Mouse (Mus musculus): ENCODE data around the gene Fam160a1. TPM values are rescaled to one million over a fixed set of nuclear protein-coding genes. Genes with fewer than 3 reads are reported as not detected.
A peak's percentile ranks its signal among the peaks of the same experiment; 100 is the strongest.

Fam160a1 gene
- polyA plus RNA-seq, 1 experiment from 2014 or later, result 8.9 TPM

- no peak for ATAC-seq (ENCODE audit: low FRiP score, low TSS enrichment)
- Histone ChIP-seq H3K27me3 (ENCODE audit: control insufficient read depth, insufficient read depth, low read length) (no peaks in the 10 kb centered on the region), H3K4me2 (replicated peaks; ENCODE audit: low read depth) (no peak overlapping the region), H3K9me3 (ENCODE audit: control insufficient read depth, low read length) (no peaks in the 10 kb centered on the region), H3K36me3 (ENCODE audit: control insufficient read depth, insufficient read depth, low read length) (no peaks in the 10 kb centered on the region), H3K4me3 (ENCODE audit: low read depth, low read length) (no peak overlapping the region), H3K27ac (replicated peaks) (no peak overlapping the region), H3K9ac (ENCODE audit: low read length) (no peak overlapping the region), H3K4me1 (replicated peaks; ENCODE audit: control insufficient read depth, insufficient read depth) (no peaks in the 10 kb centered on the region)
- 82% methylated on average over 4 of the region's 4 CpGs for WGBS
- TF ChIP-seq EP300 (optimal IDR thresholded peaks at IDR 0.05) (no peak), CTCF (IDR thresholded peaks at IDR 0.05; ENCODE audit: low read depth) (no peak)
- DNase-seq (ENCODE audit: low spot score), result no peak
Measured at GRCm38 (mm10) chr3:85757435-85757834, 59.7 kb downstream of the Fam160a1 start.

DNA sequence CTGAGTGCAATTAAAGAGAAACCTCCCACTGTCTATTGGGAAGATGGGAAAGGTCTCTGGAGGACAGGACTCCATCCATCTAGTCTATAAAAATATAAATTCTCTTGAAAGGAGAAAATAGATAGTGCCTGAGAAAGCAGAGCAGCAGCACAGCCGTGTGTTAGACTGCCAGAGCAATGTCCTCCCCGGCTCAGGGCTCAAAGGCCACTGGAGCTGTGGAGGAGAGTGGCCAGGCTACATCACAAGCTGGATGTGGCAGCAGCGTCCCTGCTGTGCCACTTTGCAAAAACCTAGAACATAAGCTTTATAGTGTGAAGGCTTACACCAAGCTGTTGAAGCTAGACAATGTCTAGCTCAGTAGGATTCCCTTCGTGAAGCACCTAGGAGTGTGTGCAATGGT is 67.7 kb downstream of the Fam160a1 start:
- DNase-seq (ENCODE audit: low spot score) (no peak), ATAC-seq (ENCODE audit: low FRiP score, low TSS enrichment) (no peak)
- WGBS, result 61% methylated on average over 4 of the region's 4 CpGs
- no peak overlapping the region for H3K27ac ChIP-seq (replicated peaks)
- H3K4me2 ChIP-seq (replicated peaks; ENCODE audit: low read depth), result no peak overlapping the region
- H3K9me3 ChIP-seq (ENCODE audit: control insufficient read depth, low read length), result no peaks in the 10 kb centered on the region
- no peaks in the 10 kb centered on the region for H3K36me3 ChIP-seq (ENCODE audit: control insufficient read depth, insufficient read depth, low read length)
- no peaks in the 10 kb centered on the region for H3K27me3 ChIP-seq (ENCODE audit: control insufficient read depth, insufficient read depth, low read length)
- no peak overlapping the region for H3K9ac ChIP-seq (ENCODE audit: low read length)
- H3K4me1 ChIP-seq (replicated peaks; ENCODE audit: control insufficient read depth, insufficient read depth), result no peaks in the 10 kb centered on the region
- H3K4me3 ChIP-seq (ENCODE audit: low read depth, low read length), result no peak overlapping the region
- TF ChIP-seq CTCF (IDR thresholded peaks at IDR 0.05; ENCODE audit: low read depth) (no peak), EP300 (optimal IDR thresholded peaks at IDR 0.05) (no peak)

- WGBS, result 38% methylated on average over 4 of the region's 4 CpGs
- DNase-seq (ENCODE audit: low spot score), result peak; percentile 29
Measured at GRCm38 (mm10) chr3:85748863-85749262, 68.2 kb downstream of the Fam160a1 start.

GRCm38 (mm10) chr3:85746116-85746515 is 71.0 kb downstream of the Fam160a1 start:
- no peak for ATAC-seq (ENCODE audit: low FRiP score, low TSS enrichment)
- 34% methylated on average over 4 of the region's 4 CpGs for WGBS
- TF ChIP-seq EP300 (optimal IDR thresholded peaks at IDR 0.05) (no peak), CTCF (IDR thresholded peaks at IDR 0.05; ENCODE audit: low read depth) (no peak)

More at GRCm38 (mm10) chr3:85748863-85749262, 68.2 kb downstream of the Fam160a1 start:
- Histone ChIP-seq H3K36me3 (ENCODE audit: control insufficient read depth, insufficient read depth, low read length) (no peaks in the 10 kb centered on the region), H3K27ac (replicated peaks) (no peak overlapping the region), H3K4me1 (replicated peaks; ENCODE audit: control insufficient read depth, insufficient read depth) (no peaks in the 10 kb centered on the region), H3K27me3 (ENCODE audit: control insufficient read depth, insufficient read depth, low read length) (no peaks in the 10 kb centered on the region), H3K4me3 (ENCODE audit: low read depth, low read length) (no peak overlapping the region), H3K9me3 (ENCODE audit: control insufficient read depth, low read length) (no peaks in the 10 kb centered on the region), H3K9ac (ENCODE audit: low read length) (no peak overlapping the region), H3K4me2 (replicated peaks; ENCODE audit: low read depth) (no peak overlapping the region)
- ATAC-seq (ENCODE audit: low FRiP score, low TSS enrichment), result no peak
- TF ChIP-seq EP300 (optimal IDR thresholded peaks at IDR 0.05), result no peak

GRCm38 (mm10) chr3:85741767-85742166 is 75.3 kb downstream of the Fam160a1 start:
- no peak overlapping the region for H3K27ac ChIP-seq (replicated peaks)
- no peak overlapping the region for H3K4me3 ChIP-seq (ENCODE audit: low read depth, low read length)
- DNase-seq (ENCODE audit: low spot score) (no peak), ATAC-seq (ENCODE audit: low FRiP score, low TSS enrichment) (no peak)
- TF ChIP-seq CTCF (IDR thresholded peaks at IDR 0.05; ENCODE audit: low read depth) (no peak), EP300 (optimal IDR thresholded peaks at IDR 0.05) (no peak)
- H3K27me3 ChIP-seq (ENCODE audit: control insufficient read depth, insufficient read depth, low read length), result no peaks in the 10 kb centered on the region
- no peak overlapping the region for H3K9ac ChIP-seq (ENCODE audit: low read length)
- H3K36me3 ChIP-seq (ENCODE audit: control insufficient read depth, insufficient read depth, low read length), result no peaks in the 10 kb centered on the region
- H3K4me1 ChIP-seq (replicated peaks; ENCODE audit: control insufficient read depth, insufficient read depth), result no peaks in the 10 kb centered on the region
- WGBS, result 79% methylated on average over 3 of the region's 3 CpGs
- H3K9me3 ChIP-seq (ENCODE audit: control insufficient read depth, low read length), result no peaks in the 10 kb centered on the region
- H3K4me2 ChIP-seq (replicated peaks; ENCODE audit: low read depth), result no peak overlapping the region

More at GRCm38 (mm10) chr3:85746116-85746515, 71.0 kb downstream of the Fam160a1 start:
- Histone ChIP-seq H3K9me3 (ENCODE audit: control insufficient read depth, low read length) (no peaks in the 10 kb centered on the region), H3K9ac (ENCODE audit: low read length) (no peak overlapping the region), H3K4me1 (replicated peaks; ENCODE audit: control insufficient read depth, insufficient read depth) (no peaks in the 10 kb centered on the region), H3K4me3 (ENCODE audit: low read depth, low read length) (no peak overlapping the region), H3K27ac (replicated peaks) (no peak overlapping the region), H3K4me2 (replicated peaks; ENCODE audit: low read depth) (no peak overlapping the region), H3K36me3 (ENCODE audit: control insufficient read depth, insufficient read depth, low read length) (no peaks in the 10 kb centered on the region), H3K27me3 (ENCODE audit: control insufficient read depth, insufficient read depth, low read length) (no peaks in the 10 kb centered on the region)
- DNase-seq (ENCODE audit: low spot score), result peak; percentile 40

DNA sequence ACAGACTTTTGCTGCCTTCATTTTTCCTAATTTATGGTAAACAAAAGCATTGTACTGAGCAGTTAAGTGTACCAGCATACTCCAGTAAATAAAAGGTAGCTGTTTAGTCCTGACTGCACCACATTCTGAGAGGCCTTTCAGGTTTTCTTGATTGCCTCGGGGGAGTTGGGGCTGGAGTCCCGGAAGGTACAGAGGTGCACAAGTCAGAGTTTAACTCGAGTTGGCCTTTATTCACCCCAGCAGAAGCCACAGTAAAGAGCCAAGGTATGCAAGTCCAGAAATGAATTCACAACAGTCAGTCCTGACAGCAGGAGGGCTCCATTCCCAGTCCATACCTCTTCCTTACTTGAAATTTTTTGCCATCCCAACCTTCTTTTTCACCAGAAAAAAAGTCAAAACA is 78.5 kb downstream of the Fam160a1 start:
- Histone ChIP-seq H3K4me2 (replicated peaks; ENCODE audit: low read depth) (no peak overlapping the region), H3K36me3 (ENCODE audit: control insufficient read depth, insufficient read depth, low read length) (no peaks in the 10 kb centered on the region), H3K4me3 (ENCODE audit: low read depth, low read length) (no peak overlapping the region), H3K9me3 (ENCODE audit: control insufficient read depth, low read length) (no peaks in the 10 kb centered on the region), H3K27me3 (ENCODE audit: control insufficient read depth, insufficient read depth, low read length) (no peaks in the 10 kb centered on the region), H3K27ac (replicated peaks) (no peak overlapping the region; the same call in 1 of the 2 replicates), H3K9ac (ENCODE audit: low read length) (no peak overlapping the region), H3K4me1 (replicated peaks; ENCODE audit: control insufficient read depth, insufficient read depth) (no peaks in the 10 kb centered on the region)
- TF ChIP-seq EP300 (optimal IDR thresholded peaks at IDR 0.05) (no peak), CTCF (IDR thresholded peaks at IDR 0.05; ENCODE audit: low read depth) (no peak)
- ATAC-seq (ENCODE audit: low FRiP score, low TSS enrichment), result no peak
- DNase-seq (ENCODE audit: low spot score), result no peak
- WGBS, result 55% methylated on average over 3 of the region's 3 CpGs
